Mouse (Mus musculus) embryonic facial prominence, embryonic 15.5 days (tissue): ENCODE measurements around the gene Slc25a35. TPM values are rescaled to one million over a fixed set of nuclear protein-coding genes. Genes with fewer than 3 reads are reported as not detected.
"Not testable (repeated sequence)": the region's sequence is repeated elsewhere in the genome, so short reads cannot be mapped to it uniquely, and the experiment has no call there.

Experiments used
- ATAC-seq: fragments of 200-750 bp; cut with Nextera tagmentation; 2 replicates; pipeline ENCODE4 v1.8.0; 2017; ENCODE audit warnings: low read depth, moderate TSS enrichment; ENCODE audit not compliant: insufficient number of reproducible peaks, low FRiP score, low TSS enrichment
- H3K27ac ChIP-seq: fragments of 300-500 bp; sonication (generic); replicated peaks from 2 replicates; pipeline ENCODE4 v1.5.1; 2015; ENCODE audit warnings: mild to moderate bottlenecking, inconsistent platforms
- H3K27me3 ChIP-seq: fragments of 300-500 bp; sonication (generic); 2 replicates; pipeline ENCODE4 v1.6.1; 2015; ENCODE audit warnings: inconsistent platforms
- H3K36me3 ChIP-seq: fragments of 300-500 bp; sonication (generic); 2 replicates; pipeline ENCODE4 v1.6.1; 2015; ENCODE audit warnings: mild to moderate bottlenecking, inconsistent platforms
- H3K4me1 ChIP-seq: fragments of 300-500 bp; sonication (generic); 2 replicates; pipeline ENCODE4 v1.6.1; 2015; ENCODE audit warnings: inconsistent platforms
- H3K4me2 ChIP-seq: fragments of 300-500 bp; sonication (generic); replicated peaks from 2 replicates; pipeline ENCODE4 v1.6.1; 2015; ENCODE audit warnings: mild to moderate bottlenecking, inconsistent platforms
- H3K4me3 ChIP-seq: fragments of 300-500 bp; sonication (generic); replicated peaks from 2 replicates; pipeline ENCODE4 v1.5.1; 2015; ENCODE audit warnings: mild to moderate bottlenecking, inconsistent platforms
- H3K9ac ChIP-seq: fragments of 300-500 bp; sonication (generic); 2 replicates; pipeline ENCODE4 v1.6.1; 2015; ENCODE audit warnings: inconsistent platforms
- H3K9me3 ChIP-seq: fragments of 300-500 bp; sonication (generic); replicated peaks from 2 replicates; pipeline ENCODE4 v1.6.1; 2016; ENCODE audit warnings: inconsistent platforms
- WGBS: fragments of 180-500 bp; shearing (Covaris S2); methylation state at CpG from one replicate; pipeline ENCODE4 v1.1.7; 2015; 5-methylcytosine and 5-hydroxymethylcytosine counted together
- polyA plus RNA-seq: library from polyadenylated mRNA; unstranded; fragments of >200 nt; fragmentation: Nextera tagmentation; extraction: Ambion mirVana; gene quantifications from 2 replicates; pipeline ENCODE4 v1.2.1, GENCODE M21; 2015

Gene Slc25a35
- polyA plus RNA-seq = 6.0 and 10.0 TPM in 2 replicates

GRCm38 (mm10) chr11:68967337-68968282 lies at the start of gene Slc25a35:
Gene Slc25a35, plus strand, starts transcription at chr11:68968131.
- H3K4me2 ChIP-seq = peak within 1 kb of the TSS; percentile 91
- peak; percentile 94 for ATAC-seq
- H3K4me3 ChIP-seq = peak within 1 kb of the TSS; percentile 53
- peaks cover 16% of the 10 kb centered on the region for H3K4me1 ChIP-seq
- WGBS = under 1% methylated on average over 50 of the region's 50 CpGs
- H3K27ac ChIP-seq = peak within 1 kb of the TSS; percentile 18; the same call in 1 of the 2 replicates
- H3K9ac ChIP-seq = peak within 1 kb of the TSS; percentile 42
- no peaks in the 10 kb centered on the region for H3K9me3 ChIP-seq
- no peaks in the 10 kb centered on the region for H3K36me3 ChIP-seq
- H3K27me3 ChIP-seq = no peaks in the 10 kb centered on the region

DNA sequence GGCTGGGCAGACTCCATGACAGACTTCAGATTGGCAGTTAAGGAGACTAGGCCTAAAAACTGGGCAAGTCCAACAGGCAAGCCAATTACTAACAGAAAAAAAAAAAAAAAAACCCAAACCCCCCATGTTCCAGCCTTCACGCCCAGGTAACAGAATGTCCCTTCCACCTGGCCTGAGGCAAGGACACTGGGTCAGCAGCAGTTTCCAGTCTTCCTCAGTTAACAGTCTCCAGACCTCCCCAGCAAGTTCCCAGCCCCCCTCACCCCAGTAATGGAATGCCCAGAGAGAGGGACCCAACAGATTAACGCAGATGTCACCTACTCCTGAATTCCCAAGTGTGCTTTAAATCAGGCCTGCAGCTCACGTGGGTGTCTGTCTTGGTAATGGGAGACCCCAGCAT lies 44.7 kb upstream of the Slc25a35 start:
- Histone ChIP-seq H3K4me3 (no peak overlapping the region), H3K4me2 (no peak overlapping the region), H3K4me1 (no peaks in the 10 kb centered on the region), H3K9me3 (no peaks in the 10 kb centered on the region), H3K36me3 (no peaks in the 10 kb centered on the region), H3K27me3 (no peaks in the 10 kb centered on the region), H3K27ac (no peak overlapping the region), H3K9ac (no peak overlapping the region)
- WGBS = 55% methylated on average over 3 of the region's 3 CpGs
- no peak for ATAC-seq

DNA sequence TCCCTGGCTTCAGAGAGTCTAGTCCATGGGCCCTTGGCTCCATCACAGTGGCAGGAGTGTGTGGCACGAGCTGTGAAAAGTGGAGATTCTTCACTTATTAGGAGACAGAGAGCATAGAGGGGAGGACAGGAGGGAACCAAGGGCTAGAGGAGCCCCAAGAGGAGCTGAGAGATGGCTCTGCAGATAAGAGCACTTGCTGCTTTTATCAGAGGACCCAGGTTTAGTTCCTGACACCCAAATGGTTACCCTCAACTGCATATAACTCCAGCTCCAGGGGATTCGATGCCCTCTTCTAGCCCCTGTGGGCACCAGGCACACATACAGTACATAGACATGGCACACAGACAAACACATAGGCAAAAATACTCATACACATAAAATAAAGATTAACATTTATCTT lies 43.2 kb upstream of the Slc25a35 start:
- Histone ChIP-seq H3K4me3 (no peak overlapping the region), H3K27ac (no peak overlapping the region), H3K4me1 (no peaks in the 10 kb centered on the region), H3K4me2 (no peak overlapping the region), H3K36me3 (no peaks in the 10 kb centered on the region), H3K9me3 (no peaks in the 10 kb centered on the region), H3K27me3 (0 out of 2 replicates have a peak, but pooled peaks cover under 1% of the 10 kb centered on the region), H3K9ac (no peak overlapping the region)
- WGBS = 86% methylated on average over 2 of the region's 2 CpGs
- ATAC-seq = no peak

DNA sequence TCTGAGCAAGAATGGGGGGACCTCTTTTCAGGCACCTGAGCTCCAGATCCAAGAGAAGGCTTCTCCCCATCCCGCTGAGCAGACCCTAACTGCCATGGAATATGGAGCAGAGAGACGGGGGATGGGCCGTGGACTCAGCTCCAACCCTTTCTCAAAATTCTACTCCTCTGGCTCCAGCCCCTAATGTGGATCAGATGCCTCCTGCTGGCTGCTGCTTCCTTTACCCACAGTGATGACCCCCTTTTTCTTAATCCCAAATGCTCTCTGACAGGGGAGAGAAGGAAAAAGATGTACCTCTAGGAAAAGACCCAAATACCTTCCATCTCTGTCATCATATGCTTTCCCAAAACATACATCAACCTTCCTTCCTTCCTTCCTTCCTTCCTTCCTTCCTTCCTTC lies 41.0 kb upstream of the Slc25a35 start, which contains the start of gene Odf4:
TSS of gene Odf4 (minus strand) at position 101 of the 400 bp plus-strand sequence.
- Histone ChIP-seq H3K4me3 (no peak within 1 kb of the TSS), H3K9me3 (no peaks in the 10 kb centered on the region), H3K27me3 (0 out of 2 replicates have a peak, but pooled peaks cover 2% of the 10 kb centered on the region), H3K4me2 (no peak within 1 kb of the TSS), H3K4me1 (no peaks in the 10 kb centered on the region), H3K9ac (no peak within 1 kb of the TSS), H3K36me3 (no peaks in the 10 kb centered on the region), H3K27ac (no peak within 1 kb of the TSS)
- WGBS = 71% methylated on average over 3 of the region's 3 CpGs
- ATAC-seq = no peak

DNA sequence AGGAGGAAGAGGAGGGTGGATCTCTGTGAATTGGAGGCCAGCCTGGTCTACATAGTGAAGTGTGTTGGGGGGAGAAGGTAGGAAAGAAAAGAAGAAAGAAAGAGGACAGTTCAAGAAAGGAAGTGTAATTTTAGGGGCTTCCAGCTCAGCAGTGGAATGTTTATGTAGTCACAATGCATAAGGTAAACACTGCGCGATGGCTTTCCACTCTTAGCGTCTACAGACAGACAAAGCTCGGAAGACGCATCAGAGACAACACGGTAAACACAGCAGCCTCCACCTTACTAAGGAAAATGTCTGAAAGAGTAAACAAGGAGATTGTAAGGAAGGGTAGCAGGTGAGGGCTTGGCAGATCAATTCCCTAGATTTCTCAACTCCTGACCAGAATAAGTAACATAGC lies 38.0 kb upstream of the Slc25a35 start:
- no peak for ATAC-seq
- Histone ChIP-seq H3K4me1 (no peaks in the 10 kb centered on the region), H3K9me3 (no peaks in the 10 kb centered on the region), H3K27me3 (0 out of 2 replicates have a peak, but pooled peaks cover 2% of the 10 kb centered on the region), H3K27ac (no peak overlapping the region), H3K4me3 (no peak overlapping the region), H3K9ac (no peak overlapping the region), H3K4me2 (no peak overlapping the region), H3K36me3 (no peaks in the 10 kb centered on the region)
- WGBS = 68% methylated on average over 6 of the region's 6 CpGs

GRCm38 (mm10) chr11:68933885-68934507 lies 33.9 kb upstream of the Slc25a35 start:
- H3K9ac ChIP-seq = no peak overlapping the region
- no peaks in the 10 kb centered on the region for H3K9me3 ChIP-seq
- no peak overlapping the region for H3K4me3 ChIP-seq
- H3K4me2 ChIP-seq = no peak overlapping the region
- H3K36me3 ChIP-seq = no peaks in the 10 kb centered on the region
- ATAC-seq = no peak
- H3K4me1 ChIP-seq = 0 out of 2 replicates have a peak, but pooled peaks cover under 1% of the 10 kb centered on the region
- 0 out of 2 replicates have a peak, but pooled peaks cover 2% of the 10 kb centered on the region for H3K27me3 ChIP-seq
- H3K27ac ChIP-seq = no peak overlapping the region
- 61% methylated on average over 5 of the region's 5 CpGs for WGBS

DNA sequence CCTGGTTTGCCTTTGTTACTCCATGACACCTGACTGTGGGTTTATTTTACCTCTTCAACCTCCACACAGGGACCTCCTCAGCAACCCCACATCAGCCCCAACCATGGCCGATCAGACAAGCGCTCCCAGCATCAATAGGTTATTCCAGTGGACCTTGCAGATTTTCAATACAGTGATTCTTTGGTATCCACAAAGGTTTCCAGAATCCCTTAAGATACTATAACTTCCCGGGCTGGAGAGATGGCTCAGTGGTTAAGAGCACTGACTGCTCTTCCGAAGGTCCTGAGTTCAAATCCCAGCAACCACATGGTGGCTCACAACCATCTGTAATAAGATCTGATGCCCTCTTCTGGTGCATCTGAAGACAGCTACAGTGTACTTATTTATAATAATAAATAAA lies 31.0 kb upstream of the Slc25a35 start:
- WGBS = 79% methylated on average over 4 of the region's 4 CpGs
- H3K27me3 ChIP-seq, H3K4me3 ChIP-seq, H3K36me3 ChIP-seq, H3K4me1 ChIP-seq, H3K27ac ChIP-seq, H3K9me3 ChIP-seq, H3K9ac ChIP-seq, ATAC-seq, H3K4me2 ChIP-seq: not testable (repeated sequence)

- peak; percentile 99 for ATAC-seq
- peak overlapping the region; percentile 70 for H3K27ac ChIP-seq
- peak overlapping the region; percentile 54 for H3K4me3 ChIP-seq
- H3K27me3 ChIP-seq = no peaks in the 10 kb centered on the region
- peaks cover 9% of the 10 kb centered on the region for H3K4me1 ChIP-seq
- H3K4me2 ChIP-seq = peak overlapping the region; percentile 46
- H3K9me3 ChIP-seq = no peaks in the 10 kb centered on the region
- H3K36me3 ChIP-seq = no peaks in the 10 kb centered on the region
- 2% methylated on average over 16 of the region's 16 CpGs for WGBS
- peak overlapping the region; percentile 49 for H3K9ac ChIP-seq
Observed at GRCm38 (mm10) chr11:68939451-68940304, 28.3 kb upstream of the Slc25a35 start.

GRCm38 (mm10) chr11:68940516-68940915 lies 27.4 kb upstream of the Slc25a35 start:
- WGBS = 45% methylated on average over 4 of the region's 4 CpGs
- Histone ChIP-seq H3K27ac (no peak overlapping the region), H3K9me3 (no peaks in the 10 kb centered on the region), H3K36me3 (no peaks in the 10 kb centered on the region), H3K4me2 (peak overlapping the region; percentile 46), H3K27me3 (no peaks in the 10 kb centered on the region), H3K4me1 (peaks cover 9% of the 10 kb centered on the region), H3K4me3 (peak overlapping the region; percentile 54), H3K9ac (0 out of 2 replicates have a peak overlapping the region, but pooled peaks have one; percentile 49)
- no peak for ATAC-seq

DNA sequence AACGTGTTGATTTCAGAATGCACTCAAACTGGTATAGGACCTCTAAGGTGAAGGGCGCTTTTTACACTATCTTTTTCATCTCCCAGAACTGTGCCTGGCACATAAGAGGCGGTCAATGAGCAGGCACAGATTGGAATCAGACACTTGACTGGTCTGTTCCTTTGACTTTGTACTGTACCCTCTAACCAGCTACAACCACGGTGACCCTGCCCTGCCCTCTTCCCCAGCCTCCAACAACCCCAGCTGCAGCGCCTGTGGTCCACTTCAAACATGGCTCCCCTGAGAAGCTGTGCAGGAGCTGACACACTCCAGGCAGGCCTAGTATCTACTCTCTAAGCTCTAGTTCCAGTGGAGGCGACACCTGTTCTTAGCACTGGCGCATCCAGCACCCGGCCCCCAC lies 25.2 kb upstream of the Slc25a35 start:
- WGBS = 88% methylated on average over 8 of the region's 8 CpGs
- H3K36me3 ChIP-seq = no peaks in the 10 kb centered on the region
- H3K4me2 ChIP-seq = no peak overlapping the region
- no peaks in the 10 kb centered on the region for H3K9me3 ChIP-seq
- H3K27me3 ChIP-seq = peaks cover 4% of the 10 kb centered on the region; the same call in 1 of the 2 replicates
- H3K4me1 ChIP-seq = peaks cover 14% of the 10 kb centered on the region
- no peak for ATAC-seq
- H3K27ac ChIP-seq = no peak overlapping the region
- no peak overlapping the region for H3K4me3 ChIP-seq
- no peak overlapping the region for H3K9ac ChIP-seq
